Mouse (Mus musculus): Measurements from ENCODE around the gene Snrpa.

GRCm38 (mm10) chr7:27230781-27231180, 34.7 kb upstream of the Snrpa start:
- TF ChIP-seq CTCF (IDR thresholded peaks at IDR 0.05; ENCODE audit: control insufficient read depth, insufficient read depth, low read length) (peak; percentile 48; the same call in 1 of the 2 replicates), POLR2A (IDR thresholded peaks at IDR 0.05; ENCODE audit: borderline replicate concordance, control insufficient read depth, low read depth, low read length) (no peak)

All from bone marrow, adult 2 months (tissue).